Mouse (Mus musculus) midbrain, embryonic 12.5 days (tissue): ENCODE data around the gene Ttyh1. TPM values are rescaled to one million over a fixed set of nuclear protein-coding genes. Genes with fewer than 3 reads are reported as not detected.

ENCODE experiments used
- ATAC-seq: fragments of 200-750 bp; cut with Nextera tagmentation; 2 replicates; pipeline ENCODE4 v1.8.0; 2017; ENCODE audit warnings: low read depth, moderate TSS enrichment, moderate library complexity; ENCODE audit not compliant: low FRiP score
- H3K27ac ChIP-seq: fragments of 300-500 bp; sonication (generic); replicated peaks from 2 replicates; pipeline ENCODE4 v1.5.1; 2016; ENCODE audit warnings: mild to moderate bottlenecking
- H3K27me3 ChIP-seq: fragments of 300-500 bp; sonication (generic); 2 replicates; pipeline ENCODE4 v1.6.1; 2016; ENCODE audit warnings: mild to moderate bottlenecking
- H3K36me3 ChIP-seq: fragments of 300-500 bp; sonication (generic); 2 replicates; pipeline ENCODE4 v1.6.1; 2016
- H3K4me1 ChIP-seq: fragments of 300-500 bp; sonication (generic); 2 replicates; pipeline ENCODE4 v1.6.1; 2016
- H3K4me2 ChIP-seq: fragments of 300-500 bp; sonication (generic); replicated peaks from 2 replicates; pipeline ENCODE4 v1.6.1; 2016; ENCODE audit warnings: mild to moderate bottlenecking, moderate library complexity
- H3K4me3 ChIP-seq: fragments of 300-500 bp; sonication (generic); 2 replicates; pipeline ENCODE4 v1.5.1; 2016; ENCODE audit warnings: mild to moderate bottlenecking
- H3K9ac ChIP-seq: fragments of 300-500 bp; sonication (generic); replicated peaks from 2 replicates; pipeline ENCODE4 v1.6.1; 2016; ENCODE audit warnings: mild to moderate bottlenecking, moderate library complexity
- H3K9me3 ChIP-seq: fragments of 300-500 bp; sonication (generic); 2 replicates; pipeline ENCODE4 v1.6.1; 2016; ENCODE audit warnings: mild to moderate bottlenecking
- WGBS: fragments of 180-500 bp; shearing (Covaris S2); methylation state at CpG from one replicate; pipeline ENCODE4 v1.1.7; 2016; 5-methylcytosine and 5-hydroxymethylcytosine counted together
- polyA plus RNA-seq: library from polyadenylated mRNA; unstranded; fragments of >200 nt; fragmentation: Nextera tagmentation; extraction: Ambion mirVana; gene quantifications from 2 replicates; pipeline ENCODE4 v1.2.1, GENCODE M21; 2016

Gene Ttyh1
- polyA plus RNA-seq, 1 experiment from 2014 or later: 79.8 TPM

GRCm38 (mm10) chr7:4124315-4124759, 5.1 kb downstream of the Ttyh1 start:
- H3K36me3 ChIP-seq: peaks cover 28% of the 10 kb centered on the region
- H3K9ac ChIP-seq: peak overlapping the region; percentile 39
- ATAC-seq: peak; percentile 86

DNA sequence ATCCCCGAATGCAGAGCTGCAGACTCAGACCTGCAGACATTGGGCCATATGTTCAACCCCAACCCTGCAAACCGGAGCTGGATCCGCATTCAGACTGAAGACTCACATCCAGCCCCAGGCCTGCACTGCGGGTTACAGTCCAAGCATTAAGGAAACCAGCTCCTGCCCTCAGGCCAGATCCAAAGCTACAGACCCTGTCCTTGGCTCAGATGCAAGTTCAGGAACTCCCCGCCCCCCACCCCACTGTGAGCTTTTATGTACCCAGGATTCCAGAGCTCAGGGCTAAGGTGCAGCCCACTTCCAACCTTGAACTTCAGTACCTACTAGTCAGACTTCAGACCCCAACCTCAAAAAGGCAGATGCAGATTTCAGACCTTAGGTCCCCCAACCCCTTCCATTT, 5.6 kb downstream of the Ttyh1 start:
- peaks cover 60% of the 10 kb centered on the region for H3K4me1 ChIP-seq
- peak overlapping the region; percentile 28 for H3K4me3 ChIP-seq

More at GRCm38 (mm10) chr7:4124315-4124759, 5.1 kb downstream of the Ttyh1 start:
- peak overlapping the region; percentile 96 for H3K27ac ChIP-seq
- H3K4me1 ChIP-seq: peaks cover 61% of the 10 kb centered on the region
- H3K4me2 ChIP-seq: peak overlapping the region; percentile 70
- H3K9me3 ChIP-seq: no peaks in the 10 kb centered on the region
- H3K4me3 ChIP-seq: peak overlapping the region; percentile 28
- WGBS: 0% methylated on average over 10 of the region's 10 CpGs
- no peaks in the 10 kb centered on the region for H3K27me3 ChIP-seq

DNA sequence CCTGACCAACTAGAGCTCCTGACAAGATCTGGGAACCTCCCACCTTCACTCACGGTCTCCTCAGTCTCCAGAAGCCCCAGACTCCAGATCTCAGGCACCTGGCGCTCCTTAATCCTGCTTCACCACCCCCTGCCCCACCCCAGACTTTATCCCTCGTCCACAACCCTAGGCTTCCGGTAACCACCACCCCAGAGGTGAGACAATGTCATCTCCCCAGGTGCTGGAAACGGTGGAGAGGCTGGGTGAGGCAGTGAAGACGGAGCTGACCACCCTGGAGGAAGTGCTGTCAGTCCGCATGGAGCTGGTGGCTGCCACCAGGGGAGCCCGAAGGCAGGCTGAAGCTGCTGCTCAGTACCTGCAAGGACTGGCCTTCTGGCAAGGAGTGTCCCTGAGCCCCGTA, 6.1 kb downstream of the Ttyh1 start:
- peak overlapping the region; percentile 70; the same call in 1 of the 2 replicates for H3K4me2 ChIP-seq
- peak overlapping the region; percentile 39 for H3K9ac ChIP-seq
- H3K9me3 ChIP-seq: no peaks in the 10 kb centered on the region
- no peak for ATAC-seq
- peaks cover 28% of the 10 kb centered on the region for H3K36me3 ChIP-seq
- no peaks in the 10 kb centered on the region for H3K27me3 ChIP-seq
- H3K27ac ChIP-seq: peak overlapping the region; percentile 96
- 25% methylated on average over 9 of the region's 9 CpGs for WGBS
- H3K4me1 ChIP-seq: peaks cover 57% of the 10 kb centered on the region
- H3K4me3 ChIP-seq: no peak overlapping the region

More for the DNA sequence above, 5.6 kb downstream of the Ttyh1 start:
- H3K9ac ChIP-seq: peak overlapping the region; percentile 39
- peak overlapping the region; percentile 96 for H3K27ac ChIP-seq
- ATAC-seq: peak; percentile 1
- WGBS: 9% methylated on average over 5 of the region's 5 CpGs
- peaks cover 28% of the 10 kb centered on the region for H3K36me3 ChIP-seq
- no peaks in the 10 kb centered on the region for H3K9me3 ChIP-seq
- H3K4me2 ChIP-seq: peak overlapping the region; percentile 70
- no peaks in the 10 kb centered on the region for H3K27me3 ChIP-seq

DNA sequence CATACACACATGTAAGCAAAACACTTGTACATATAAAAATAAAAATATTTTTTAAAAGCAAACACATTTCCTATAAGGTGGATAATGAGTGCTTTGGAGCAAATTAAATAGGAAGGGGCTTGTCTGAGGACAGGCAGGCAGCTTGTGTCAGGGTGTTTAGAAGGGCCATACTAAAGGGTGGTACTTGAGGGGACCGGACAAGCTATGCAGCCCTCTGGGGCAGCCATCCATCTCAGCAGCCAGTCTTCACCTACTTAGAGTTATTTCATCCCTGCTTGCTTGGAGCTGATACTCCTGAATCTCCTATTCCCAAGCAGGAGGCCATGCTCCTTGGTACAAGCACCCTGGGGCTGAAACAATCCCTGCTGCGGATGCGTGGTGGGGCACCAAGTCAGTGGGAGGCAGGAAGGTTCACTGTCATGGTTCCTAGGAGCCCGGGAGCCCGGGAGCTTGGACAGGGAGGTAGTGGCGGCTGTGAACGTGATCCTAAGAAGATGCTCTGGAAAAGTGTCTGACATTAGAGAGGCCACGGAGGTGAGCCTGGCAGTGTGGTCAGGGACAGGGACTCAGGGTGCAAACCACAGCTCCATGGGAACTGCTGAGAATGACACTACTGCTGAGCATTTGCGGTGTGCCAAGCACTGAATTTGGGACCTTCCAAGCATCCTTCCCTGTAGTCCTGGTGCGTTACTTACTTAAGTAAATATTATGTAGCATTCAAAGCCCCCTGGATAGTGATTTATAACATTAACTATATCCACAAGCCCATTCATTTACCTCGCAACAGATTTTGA, 8.0 kb downstream of the Ttyh1 start:
- ATAC-seq: no peak

DNA sequence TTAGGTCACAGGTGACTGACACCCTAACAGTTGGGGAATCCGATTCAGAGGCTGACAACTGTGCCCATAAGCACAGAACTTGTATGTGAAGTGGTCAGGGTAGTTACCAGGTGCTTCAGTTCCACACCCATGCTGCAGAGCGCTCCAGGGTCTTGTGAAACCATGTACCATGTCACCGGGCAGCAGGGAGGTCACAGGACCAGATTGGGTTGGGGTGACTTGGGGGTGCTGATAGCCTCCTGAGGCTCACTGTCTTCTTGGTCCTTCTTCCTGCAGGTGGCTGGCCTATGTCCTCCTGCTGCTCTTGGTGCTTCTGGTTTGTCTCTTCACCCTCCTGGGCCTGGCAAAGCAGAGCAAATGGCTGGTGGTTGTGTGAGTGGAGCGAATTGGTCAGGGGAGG, 8.7 kb downstream of the Ttyh1 start:
- peaks cover 37% of the 10 kb centered on the region for H3K36me3 ChIP-seq
- no peaks in the 10 kb centered on the region for H3K27me3 ChIP-seq
- no peak overlapping the region for H3K4me2 ChIP-seq
- H3K4me1 ChIP-seq: peaks cover 44% of the 10 kb centered on the region
- 92% methylated on average over 4 of the region's 4 CpGs for WGBS
- no peak for ATAC-seq
- H3K9me3 ChIP-seq: no peaks in the 10 kb centered on the region
- no peak overlapping the region for H3K4me3 ChIP-seq
- H3K9ac ChIP-seq: no peak overlapping the region
- H3K27ac ChIP-seq: no peak overlapping the region

More for the DNA sequence above, 8.0 kb downstream of the Ttyh1 start:
- Histone ChIP-seq H3K4me1 (peaks cover 52% of the 10 kb centered on the region), H3K9me3 (no peaks in the 10 kb centered on the region), H3K36me3 (peaks cover 32% of the 10 kb centered on the region), H3K4me3 (no peak overlapping the region), H3K9ac (no peak overlapping the region), H3K27ac (no peak overlapping the region), H3K27me3 (no peaks in the 10 kb centered on the region), H3K4me2 (no peak overlapping the region)
- WGBS: 88% methylated on average over 11 of the region's 11 CpGs

- ATAC-seq: no peak
- Histone ChIP-seq H3K27me3 (no peaks in the 10 kb centered on the region), H3K9ac (no peak overlapping the region), H3K27ac (no peak overlapping the region), H3K4me3 (no peak overlapping the region), H3K4me2 (no peak overlapping the region), H3K9me3 (no peaks in the 10 kb centered on the region), H3K4me1 (peaks cover 35% of the 10 kb centered on the region), H3K36me3 (peaks cover 47% of the 10 kb centered on the region)
- 66% methylated on average over 6 of the region's 6 CpGs for WGBS
These were observed 9.7 kb downstream of the Ttyh1 start for GRCm38 (mm10) chr7:4128860-4129259.

GRCm38 (mm10) chr7:4130686-4131452, 11.7 kb downstream of the Ttyh1 start:
- H3K36me3 ChIP-seq: peaks cover 42% of the 10 kb centered on the region
- 0 out of 2 replicates have a peak overlapping the region, but pooled peaks have one; percentile 1 for H3K4me2 ChIP-seq
- no peaks in the 10 kb centered on the region for H3K9me3 ChIP-seq
- H3K27me3 ChIP-seq: no peaks in the 10 kb centered on the region
- H3K4me1 ChIP-seq: peaks cover 15% of the 10 kb centered on the region; the same call in 1 of the 2 replicates
- peak; percentile 85 for ATAC-seq
- WGBS: 44% methylated on average over 13 of the region's 13 CpGs
- 0 out of 2 replicates have a peak overlapping the region, but pooled peaks have one; percentile 8 for H3K9ac ChIP-seq
- no peak overlapping the region for H3K4me3 ChIP-seq
- peak overlapping the region; percentile 58 for H3K27ac ChIP-seq

DNA sequence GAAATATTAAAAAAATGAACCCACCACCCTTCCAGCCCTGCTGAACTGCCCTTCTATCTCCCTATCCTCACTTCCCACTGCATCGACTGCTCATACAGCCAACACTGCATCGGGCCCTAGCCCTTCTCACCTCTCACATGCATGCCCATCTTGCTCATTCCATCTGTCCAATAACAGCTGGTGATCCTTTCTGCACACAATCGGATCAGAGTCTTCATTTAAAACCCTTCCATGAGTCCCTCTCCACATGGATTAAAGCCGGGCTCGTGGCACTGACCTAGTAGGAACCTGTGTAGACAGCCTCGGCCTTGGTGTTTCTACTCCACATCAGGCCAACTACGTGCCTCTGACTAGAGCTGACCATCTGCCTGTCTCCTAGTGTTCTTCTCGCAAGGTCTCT, 12.8 kb downstream of the Ttyh1 start:
- no peaks in the 10 kb centered on the region for H3K9me3 ChIP-seq
- ATAC-seq: no peak
- H3K27ac ChIP-seq: no peak overlapping the region
- WGBS: 88% methylated on average over 8 of the region's 8 CpGs
- H3K4me3 ChIP-seq: no peak overlapping the region
- H3K27me3 ChIP-seq: no peaks in the 10 kb centered on the region
- H3K4me1 ChIP-seq: peaks cover 13% of the 10 kb centered on the region
- H3K4me2 ChIP-seq: no peak overlapping the region
- H3K9ac ChIP-seq: no peak overlapping the region
- H3K36me3 ChIP-seq: peaks cover 31% of the 10 kb centered on the region

DNA sequence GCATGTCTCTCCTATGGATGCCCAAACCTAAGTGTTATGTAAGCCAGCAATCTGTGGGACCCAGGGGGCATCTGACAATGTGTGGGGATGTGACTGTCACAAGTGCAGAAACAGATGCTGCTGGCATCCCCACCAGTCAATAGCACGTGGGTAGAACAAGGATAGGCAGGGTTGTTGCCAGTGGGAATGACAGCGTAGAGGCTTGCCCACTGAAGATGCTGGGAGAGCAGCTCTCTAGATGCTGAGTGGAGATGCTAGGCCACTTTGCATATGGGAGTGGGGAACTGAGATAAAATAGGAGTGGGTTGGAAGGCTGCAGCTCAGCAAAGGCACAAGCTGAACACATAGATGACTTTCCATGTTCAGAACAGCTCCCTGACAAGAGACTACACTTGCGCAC, 13.4 kb downstream of the Ttyh1 start:
- Histone ChIP-seq H3K9me3 (no peaks in the 10 kb centered on the region), H3K27ac (no peak overlapping the region), H3K9ac (peak overlapping the region; percentile 8; the same call in 1 of the 2 replicates), H3K4me1 (peaks cover 14% of the 10 kb centered on the region), H3K4me3 (no peak overlapping the region), H3K4me2 (no peak overlapping the region), H3K27me3 (no peaks in the 10 kb centered on the region), H3K36me3 (peaks cover 25% of the 10 kb centered on the region)
- no peak for ATAC-seq
- WGBS: 94% methylated on average over 3 of the region's 3 CpGs

DNA sequence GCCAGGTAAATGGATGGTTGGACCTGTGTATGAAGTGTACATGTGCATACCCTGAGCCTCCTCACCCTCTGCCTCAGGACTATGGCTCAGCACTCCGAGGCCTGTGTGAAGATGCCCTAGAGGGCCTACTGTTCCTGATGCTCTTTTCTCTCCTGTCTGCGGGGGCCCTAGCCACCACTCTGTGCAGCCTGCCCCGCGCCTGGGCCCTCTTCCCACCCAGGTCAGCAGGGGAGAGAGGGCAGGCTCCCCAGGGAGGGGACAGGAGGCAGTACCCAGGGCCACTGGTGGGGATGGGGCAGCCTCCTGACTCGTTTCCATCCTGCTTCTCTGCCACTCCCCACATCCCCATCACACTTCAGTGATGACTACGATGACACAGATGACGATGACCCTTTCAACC, 13.8 kb downstream of the Ttyh1 start:
- Histone ChIP-seq H3K4me2 (no peak overlapping the region), H3K9me3 (no peaks in the 10 kb centered on the region), H3K36me3 (peaks cover 21% of the 10 kb centered on the region), H3K4me1 (peaks cover 18% of the 10 kb centered on the region), H3K4me3 (no peak overlapping the region), H3K27ac (no peak overlapping the region), H3K27me3 (no peaks in the 10 kb centered on the region), H3K9ac (peak overlapping the region; percentile 8; the same call in 1 of the 2 replicates)
- ATAC-seq: no peak
- WGBS: 74% methylated on average over 7 of the region's 7 CpGs

- peaks cover 26% of the 10 kb centered on the region for H3K4me1 ChIP-seq
- H3K4me3 ChIP-seq: no peak overlapping the region
- no peak overlapping the region for H3K4me2 ChIP-seq
- H3K36me3 ChIP-seq: peaks cover 35% of the 10 kb centered on the region
- WGBS: 79% methylated on average over 5 of the region's 5 CpGs
- H3K9ac ChIP-seq: no peak overlapping the region
- no peak overlapping the region for H3K27ac ChIP-seq
- no peaks in the 10 kb centered on the region for H3K9me3 ChIP-seq
- no peak for ATAC-seq
- H3K27me3 ChIP-seq: no peaks in the 10 kb centered on the region
These were observed 15.7 kb downstream of the Ttyh1 start for GRCm38 (mm10) chr7:4134911-4135310.

GRCm38 (mm10) chr7:4136404-4136770, 17.2 kb downstream of the Ttyh1 start:
- H3K9ac ChIP-seq: peak overlapping the region; percentile 64
- peak overlapping the region; percentile 91 for H3K27ac ChIP-seq
- H3K4me1 ChIP-seq: peaks cover 16% of the 10 kb centered on the region
- peak overlapping the region; percentile 69 for H3K4me3 ChIP-seq
- under 1% methylated on average over 16 of the region's 16 CpGs for WGBS
- no peaks in the 10 kb centered on the region for H3K27me3 ChIP-seq
- no peaks in the 10 kb centered on the region for H3K9me3 ChIP-seq
- H3K36me3 ChIP-seq: peaks cover 49% of the 10 kb centered on the region
- peak overlapping the region; percentile 82 for H3K4me2 ChIP-seq
- ATAC-seq: peak; percentile 13; the same call in 1 of the 2 replicates
